Mouse (Mus musculus): ENCODE data around the gene Gm4787. TPM values are rescaled to one million over a fixed set of nuclear protein-coding genes. Genes with fewer than 3 reads are reported as not detected.
A peak's percentile ranks its signal among the peaks of the same experiment; 100 is the strongest.
"Not testable (repeated sequence)": the region's sequence is repeated elsewhere in the genome, so short reads cannot be mapped to it uniquely, and the experiment has no call there.

Gm4787 gene
- polyA plus RNA-seq (2016; fragmentation: Nextera tagmentation; extraction: Ambion mirVana) = 0.22 and 0.34 TPM in 2 replicates

DNA sequence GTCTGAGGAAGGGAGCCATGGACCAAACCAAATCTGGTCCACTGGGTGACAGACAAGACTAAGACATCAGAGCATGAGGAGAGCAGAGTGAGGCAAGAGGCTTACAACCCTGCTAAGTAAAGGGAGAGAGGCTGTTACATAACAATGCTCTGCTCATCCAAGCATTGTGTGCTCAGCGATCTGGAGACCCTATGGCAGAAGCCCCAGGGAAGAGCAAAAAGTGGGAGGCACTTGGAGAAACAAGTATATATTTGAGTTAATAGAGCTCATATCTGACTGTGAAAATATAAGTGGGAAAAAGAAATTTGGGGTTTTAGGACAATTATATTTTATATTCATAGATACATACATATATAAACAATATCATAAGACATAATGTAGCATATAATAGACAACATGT lies at the start of gene Gm4787:
Gene Gm4787 (minus strand): TSS at position 101 of the 400 bp plus-strand sequence.
- not testable (repeated sequence) for H3K27me3 ChIP-seq; H3K27ac ChIP-seq; H3K4me2 ChIP-seq; H3K4me1 ChIP-seq; H3K4me3 ChIP-seq (replicated peaks); H3K9ac ChIP-seq; H3K9me3 ChIP-seq; ATAC-seq (ENCODE audit: low FRiP score); H3K36me3 ChIP-seq (replicated peaks)
- 47% methylated on average over 1 of the region's 1 CpGs for WGBS

DNA sequence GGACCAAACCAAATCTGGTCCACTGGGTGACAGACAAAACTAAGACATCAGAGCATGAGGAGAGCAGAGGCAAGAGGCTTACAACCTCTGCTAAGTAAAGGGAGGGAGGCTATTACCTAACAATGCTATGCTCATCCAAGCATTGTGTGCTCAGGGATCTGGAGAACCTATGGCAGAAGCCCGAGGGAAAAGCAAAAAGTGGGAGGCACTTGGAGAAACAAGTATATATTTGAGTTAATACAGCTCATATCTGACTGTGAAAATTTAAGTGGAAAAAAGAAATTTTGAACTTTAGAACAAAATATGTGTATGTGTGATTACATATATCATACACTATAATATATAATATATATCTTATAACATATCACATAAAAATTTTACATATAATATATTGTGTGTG lies 42.6 kb upstream of the Gm4787 start, which contains the start of gene Adam4:
Gene Adam4 (minus strand): TSS at position 101 of the 400 bp plus-strand sequence.
- WGBS = 95% methylated on average over 1 of the region's 1 CpGs
- no peak within 1 kb of the TSS for H3K9ac ChIP-seq

DNA sequence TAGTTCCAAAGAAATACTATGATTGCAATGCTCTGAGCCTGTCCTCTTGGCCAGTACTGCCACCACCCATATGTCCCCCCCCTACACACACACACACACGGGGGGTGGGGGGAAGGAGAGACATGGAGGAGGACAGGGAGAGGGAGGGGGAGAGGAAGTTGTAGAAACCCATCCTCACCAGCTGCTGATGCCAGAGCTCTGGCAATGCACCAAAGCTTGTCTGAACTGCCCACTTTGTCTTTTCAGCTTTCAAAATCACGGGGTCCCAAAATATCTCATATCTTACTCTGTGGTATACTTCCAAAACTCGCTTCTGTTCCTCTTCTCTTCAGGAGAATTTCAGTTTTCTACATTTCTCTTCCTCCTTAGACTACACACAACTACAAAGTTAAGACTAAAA lies 33.9 kb upstream of the Gm4787 start:
- no peak for ATAC-seq (ENCODE audit: low FRiP score)
- 94% methylated on average over 3 of the region's 3 CpGs for WGBS
- Histone ChIP-seq H3K27ac (no peak overlapping the region), H3K4me1 (no peaks in the 10 kb centered on the region), H3K27me3 (no peaks in the 10 kb centered on the region), H3K36me3 (replicated peaks) (no peaks in the 10 kb centered on the region), H3K4me3 (replicated peaks) (no peak overlapping the region), H3K9ac (no peak overlapping the region), H3K4me2 (no peak overlapping the region), H3K9me3 (no peaks in the 10 kb centered on the region)

More for the DNA sequence above, 42.6 kb upstream of the Gm4787 start, which contains the start of gene Adam4:
- no peaks in the 10 kb centered on the region for H3K27me3 ChIP-seq
- no peak within 1 kb of the TSS for H3K27ac ChIP-seq
- H3K4me3 ChIP-seq (replicated peaks) = no peak within 1 kb of the TSS
- H3K36me3 ChIP-seq (replicated peaks) = peaks cover 7% of the 10 kb centered on the region
- H3K4me1 ChIP-seq = no peaks in the 10 kb centered on the region
- no peak within 1 kb of the TSS for H3K4me2 ChIP-seq
- H3K9me3 ChIP-seq = peaks cover 10% of the 10 kb centered on the region; the same call in 1 of the 2 replicates
- no peak for ATAC-seq (ENCODE audit: low FRiP score)

DNA sequence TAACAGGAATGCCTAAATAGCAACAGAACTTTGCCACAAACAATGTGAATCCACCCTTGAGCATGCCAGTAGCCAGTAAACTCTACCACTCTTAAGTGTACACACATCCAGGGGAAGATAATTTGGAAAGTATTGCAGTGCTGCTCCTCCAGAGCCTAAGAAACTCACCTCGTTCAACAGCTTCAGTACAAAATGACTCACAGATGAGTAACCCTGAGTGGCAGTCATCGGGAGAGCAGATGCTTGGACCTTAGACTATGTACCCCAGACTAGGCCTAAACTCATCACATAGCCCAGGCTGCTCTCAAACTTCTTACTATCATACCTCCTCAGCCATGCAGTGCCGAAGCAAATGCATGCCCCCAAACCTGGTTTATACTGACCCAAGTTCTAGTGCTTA lies 29.7 kb upstream of the Gm4787 start:
- Histone ChIP-seq H3K4me2 (no peak overlapping the region), H3K9me3 (no peaks in the 10 kb centered on the region), H3K9ac (no peak overlapping the region), H3K4me3 (replicated peaks) (no peak overlapping the region), H3K27ac (no peak overlapping the region), H3K27me3 (no peaks in the 10 kb centered on the region), H3K36me3 (replicated peaks) (no peaks in the 10 kb centered on the region), H3K4me1 (no peaks in the 10 kb centered on the region)
- no peak for ATAC-seq (ENCODE audit: low FRiP score)
- 92% methylated on average over 3 of the region's 3 CpGs for WGBS

DNA sequence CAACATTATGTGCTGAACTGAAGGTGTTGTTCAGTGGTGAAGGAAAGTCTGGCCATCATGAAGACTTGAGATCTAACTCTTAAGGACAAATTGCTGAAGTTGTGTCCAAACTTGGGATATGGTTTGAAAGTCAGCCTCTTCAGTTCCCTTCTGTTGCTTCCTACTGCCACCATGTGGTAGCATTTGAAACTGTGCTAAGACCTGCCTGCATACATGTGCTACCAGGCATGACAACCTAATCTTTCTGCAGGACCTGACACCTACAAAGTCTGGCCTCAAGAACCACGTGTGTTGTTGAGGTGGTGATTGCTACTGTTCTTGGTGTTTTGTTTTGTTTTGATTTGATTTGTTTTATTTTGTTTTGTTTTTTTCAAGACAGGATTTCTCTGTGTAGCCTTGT lies 22.9 kb upstream of the Gm4787 start:
- no peak overlapping the region for H3K9ac ChIP-seq
- 0 out of 2 replicates have a peak, but pooled peaks have one; percentile 39 for ATAC-seq (ENCODE audit: low FRiP score)
- 33% methylated on average over 1 of the region's 1 CpGs for WGBS
- H3K9me3 ChIP-seq = no peaks in the 10 kb centered on the region
- no peak overlapping the region for H3K4me3 ChIP-seq (replicated peaks)
- no peaks in the 10 kb centered on the region for H3K27me3 ChIP-seq
- no peaks in the 10 kb centered on the region for H3K36me3 ChIP-seq (replicated peaks)
- H3K4me1 ChIP-seq = no peaks in the 10 kb centered on the region
- H3K27ac ChIP-seq = no peak overlapping the region
- H3K4me2 ChIP-seq = no peak overlapping the region

DNA sequence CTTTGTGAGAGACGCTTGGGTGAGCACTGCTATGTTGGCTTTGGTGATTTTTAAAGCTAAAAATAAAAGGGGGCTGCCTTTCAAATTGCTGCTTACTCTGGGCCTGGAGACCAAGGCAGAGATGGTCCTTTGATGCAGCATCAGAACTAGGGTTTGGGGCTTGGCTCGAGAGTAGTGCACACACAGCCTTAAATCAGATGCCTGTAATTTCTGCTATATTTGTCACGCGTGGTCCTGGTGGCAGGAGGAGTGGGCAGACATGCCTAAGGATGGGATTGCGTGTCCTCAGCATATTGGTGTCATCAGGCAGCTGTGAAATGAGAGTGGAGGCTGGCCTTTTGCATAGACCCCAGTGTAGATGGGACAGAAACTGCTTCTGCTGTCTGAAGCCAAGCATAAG lies 45.4 kb downstream of the Gm4787 start:
- Histone ChIP-seq H3K27ac (no peak overlapping the region), H3K9me3 (no peaks in the 10 kb centered on the region), H3K4me1 (peaks cover 18% of the 10 kb centered on the region), H3K4me2 (peak overlapping the region; percentile 95), H3K27me3 (peaks cover 25% of the 10 kb centered on the region), H3K9ac (0 out of 2 replicates have a peak overlapping the region, but pooled peaks have one; percentile 79), H3K36me3 (replicated peaks) (no peaks in the 10 kb centered on the region), H3K4me3 (replicated peaks) (no peak overlapping the region)
- 74% methylated on average over 5 of the region's 5 CpGs for whole genome bisulfite sequencing
- no peak for ATAC-seq (ENCODE audit: low FRiP score)

DNA sequence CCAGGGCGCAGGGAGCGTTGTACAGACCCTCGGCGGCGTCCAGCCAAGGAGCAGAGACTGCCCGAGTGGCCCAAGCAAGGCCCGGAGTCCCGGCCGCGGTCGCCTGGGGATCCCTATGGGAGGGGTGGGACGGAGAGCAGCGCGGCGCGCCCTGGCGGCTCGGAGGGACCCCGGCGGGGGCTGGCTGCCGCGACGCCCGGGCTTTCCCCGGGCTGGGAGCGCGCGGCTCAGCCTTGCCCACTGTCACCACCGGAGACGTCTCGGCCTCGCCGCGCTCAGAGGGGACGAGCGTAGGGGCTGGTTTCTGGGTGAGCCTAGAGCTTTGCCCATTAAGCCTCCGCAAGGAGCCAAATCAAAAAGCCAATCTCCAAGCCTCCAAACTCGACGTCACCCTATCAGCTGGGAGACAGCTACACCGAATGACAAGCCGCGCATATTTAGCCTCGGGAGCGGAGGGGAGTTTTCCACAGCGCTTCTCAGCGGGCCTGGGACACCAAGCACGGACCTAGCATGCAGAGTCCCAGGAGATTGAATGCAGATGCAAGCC lies 46.3 kb downstream of the Gm4787 start, which contains the start of gene Slc8a3:
Gene Slc8a3 (minus strand): TSS at position 306 of the 547 bp plus-strand sequence.
- H3K4me3 ChIP-seq (replicated peaks) = peak within 1 kb of the TSS; percentile 57
- peaks cover 25% of the 10 kb centered on the region for H3K27me3 ChIP-seq
- peaks cover 18% of the 10 kb centered on the region for H3K4me1 ChIP-seq
- H3K9ac ChIP-seq = peak within 1 kb of the TSS; percentile 79
- H3K27ac ChIP-seq = peak within 1 kb of the TSS; percentile 56
- WGBS = under 1% methylated on average over 47 of the region's 47 CpGs
- no peaks in the 10 kb centered on the region for H3K36me3 ChIP-seq (replicated peaks)
- peak; percentile 84 for ATAC-seq (ENCODE audit: low FRiP score)
- peak within 1 kb of the TSS; percentile 95 for H3K4me2 ChIP-seq
- no peaks in the 10 kb centered on the region for H3K9me3 ChIP-seq

DNA sequence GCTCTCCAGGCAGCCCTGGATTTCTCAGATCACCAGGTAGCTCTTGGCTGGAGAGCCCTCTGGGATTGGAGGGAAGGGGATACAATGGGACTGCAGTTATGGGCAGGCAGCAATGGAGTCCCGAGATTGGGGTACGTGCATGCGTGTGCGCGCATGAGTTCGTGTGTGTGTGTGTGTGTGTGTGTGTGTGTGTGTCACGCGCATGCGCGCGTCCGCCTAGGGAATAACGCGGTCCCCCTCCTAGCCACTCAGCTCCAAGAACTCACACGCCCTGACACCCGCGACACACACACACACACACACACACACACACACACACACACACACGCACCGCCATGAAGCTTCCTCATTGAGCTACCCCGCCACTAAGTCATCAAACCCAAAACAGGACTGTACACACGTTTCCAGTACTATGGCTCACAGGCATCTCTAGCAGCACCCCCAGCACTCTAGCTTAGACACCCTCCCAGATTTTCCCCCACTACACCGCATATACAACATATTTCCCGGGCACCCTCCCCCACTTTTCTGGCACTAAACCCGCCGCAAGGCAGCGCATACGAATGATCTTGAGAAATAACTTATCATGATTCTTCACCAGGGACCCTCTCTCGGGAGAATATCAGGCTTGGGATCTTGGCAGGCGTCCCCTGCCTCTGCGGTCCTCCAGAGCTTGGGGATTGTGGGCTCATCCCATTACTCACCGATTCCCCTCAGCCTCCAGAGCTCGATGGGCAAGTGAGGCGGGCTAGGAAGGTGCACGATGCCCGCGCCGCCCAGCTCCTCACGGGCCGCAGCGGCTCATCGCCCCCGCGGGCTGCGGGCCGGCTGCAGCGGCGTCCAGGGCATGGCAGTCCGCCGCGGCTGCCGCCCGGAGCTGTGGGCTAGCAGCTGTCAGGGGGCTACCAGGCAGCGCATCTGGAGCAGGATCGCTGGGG lies 47.1 kb downstream of the Gm4787 start:
- Histone ChIP-seq H3K9me3 (no peaks in the 10 kb centered on the region), H3K4me1 (peaks cover 18% of the 10 kb centered on the region), H3K27ac (peak overlapping the region; percentile 56), H3K9ac (peak overlapping the region; percentile 79), H3K27me3 (peaks cover 25% of the 10 kb centered on the region), H3K36me3 (replicated peaks) (no peaks in the 10 kb centered on the region), H3K4me2 (peak overlapping the region; percentile 95), H3K4me3 (replicated peaks) (peak overlapping the region; percentile 57)
- ATAC-seq (ENCODE audit: low FRiP score) = peak; percentile 79
- WGBS = under 1% methylated on average over 36 of the region's 54 CpGs

DNA sequence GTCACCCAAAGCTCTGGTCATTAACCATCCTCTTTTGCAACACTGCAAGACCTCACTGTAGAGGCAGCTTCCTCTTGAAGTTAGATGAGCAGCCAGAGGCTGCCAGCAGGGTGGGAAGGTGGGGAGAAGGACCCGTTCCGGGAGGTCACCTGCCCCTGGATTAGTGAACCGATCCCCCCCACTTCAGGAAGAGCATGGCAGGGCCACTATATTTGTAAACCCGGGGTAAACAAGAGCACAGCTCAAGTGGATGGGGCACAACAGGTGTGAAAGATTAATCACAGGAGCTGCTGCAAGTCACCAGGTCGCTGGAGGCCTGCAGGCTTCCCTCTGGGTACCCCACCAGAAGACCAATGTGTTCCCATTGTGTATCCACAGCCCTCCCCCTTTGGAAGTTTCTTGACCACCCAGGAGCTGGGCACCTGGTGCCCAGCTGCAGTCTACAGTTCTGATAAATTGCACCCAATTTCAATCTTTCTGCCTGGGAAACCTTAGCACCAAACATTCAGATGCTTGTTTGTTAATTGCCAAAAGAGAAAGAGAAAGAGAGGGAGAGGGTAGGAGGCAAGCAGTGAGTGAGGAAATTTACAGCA lies 48.1 kb downstream of the Gm4787 start:
- H3K27ac ChIP-seq = no peak overlapping the region
- H3K4me3 ChIP-seq (replicated peaks) = 0 out of 2 replicates have a peak overlapping the region, but pooled peaks have one; percentile 57
- H3K9ac ChIP-seq = no peak overlapping the region
- no peaks in the 10 kb centered on the region for H3K36me3 ChIP-seq (replicated peaks)
- peak overlapping the region; percentile 95 for H3K4me2 ChIP-seq
- peaks cover 18% of the 10 kb centered on the region for H3K4me1 ChIP-seq
- 36% methylated on average over 5 of the region's 5 CpGs for WGBS
- no peak for ATAC-seq (ENCODE audit: low FRiP score)
- H3K9me3 ChIP-seq = no peaks in the 10 kb centered on the region
- peaks cover 25% of the 10 kb centered on the region for H3K27me3 ChIP-seq

Other genes with a start within 250 kb of the Gm4787 start
- 1.7 and 2.2 TPM in 2 replicates for gene Slc8a3, start 46.3 kb downstream of the Gm4787 start, polyA plus RNA-seq (2016; fragmentation: Nextera tagmentation; extraction: Ambion mirVana)
- gene Adam4, start 42.5 kb upstream of the Gm4787 start, polyA plus RNA-seq (2016; fragmentation: Nextera tagmentation; extraction: Ambion mirVana) = 0.28 and 0.67 TPM in 2 replicates
- gene Cox16, start 105.7 kb upstream of the Gm4787 start, polyA plus RNA-seq (2016; fragmentation: Nextera tagmentation; extraction: Ambion mirVana) = 133 and 136 TPM in 2 replicates
- 23.3 and 24.6 TPM in 2 replicates for gene Gm20498, start 153.4 kb upstream of the Gm4787 start, polyA plus RNA-seq (2016; fragmentation: Nextera tagmentation; extraction: Ambion mirVana)
- gene Synj2bp, start 153.4 kb upstream of the Gm4787 start, polyA plus RNA-seq (2016; fragmentation: Nextera tagmentation; extraction: Ambion mirVana) = 30.9 and 34.2 TPM in 2 replicates
- 0.36 and 0.43 TPM in 2 replicates for gene Adam21, start 189.0 kb upstream of the Gm4787 start, polyA plus RNA-seq (2016; fragmentation: Nextera tagmentation; extraction: Ambion mirVana)
- gene Med6, start 215.5 kb upstream of the Gm4787 start, polyA plus RNA-seq (2016; fragmentation: Nextera tagmentation; extraction: Ambion mirVana) = 66.5 and 67.5 TPM in 2 replicates

Data from forebrain, embryonic 12.5 days (tissue).